Mouse (Mus musculus): Measurements from ENCODE around the gene Dido1.
A peak's percentile ranks its signal among the peaks of the same experiment; 100 is the strongest.

GRCm38 (mm10) chr2:180709023-180709922 lies 526 bp downstream of the Dido1 start:
- TF ChIP-seq CTCF (conservative IDR thresholded peaks at IDR 0.05; ENCODE audit: low read length) (no peak), POU5F1 (IDR thresholded peaks at IDR 0.05; ENCODE audit: borderline replicate concordance, low read length) (peak; percentile 97), NANOG (IDR thresholded peaks at IDR 0.05; ENCODE audit: borderline replicate concordance, low read length) (peak; percentile 84)
